Mouse (Mus musculus) heart, postnatal 36 days (tissue): ENCODE measurements around the gene Memo1. TPM values are rescaled to one million over a fixed set of nuclear protein-coding genes. Genes with fewer than 3 reads are reported as not detected.
A peak's percentile ranks its signal among the peaks of the same experiment; 100 is the strongest.

Experiments used
- DNase-seq, 2 experiments: peaks; one replicate each; pipeline ENCODE4 v3.0.0; 2021 to 2022
- intact Hi-C: fragments of 180-260 bp; cut with DNase I; formaldehyde crosslinking; loops from one replicate; pipeline ENCODE4 v1.15.1; 2025
- total RNA-seq, 2 experiments: library from RNA; stranded (reverse); gene quantifications; 2 replicates each; pipeline ENCODE4 v1.2.3; 2021

Gene Memo1
- total RNA-seq, 2 experiments from 2014 or later: 64.4 to 72.6 TPM

DNA sequence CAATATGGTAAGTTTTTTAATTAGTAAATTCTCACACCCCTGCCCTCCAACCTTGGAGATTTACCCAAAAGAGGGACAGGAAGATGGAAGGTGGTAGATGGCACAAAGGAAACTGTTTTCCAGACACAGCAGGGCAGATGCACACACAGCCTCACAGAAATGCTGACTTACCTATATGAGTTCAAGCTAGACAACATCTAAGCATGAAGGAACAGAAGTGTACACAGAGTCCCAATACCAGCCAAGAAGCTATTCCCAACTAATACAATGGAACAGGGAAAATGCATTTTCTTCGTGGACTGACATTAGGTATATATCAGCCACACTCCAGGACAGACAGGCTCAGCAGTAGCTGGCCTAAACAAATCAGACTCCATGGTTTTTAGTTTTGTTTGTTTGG lies 122.5 kb downstream of the Memo1 start:
- intact Hi-C loops: no loop called here
- DNase-seq: no peak

DNA sequence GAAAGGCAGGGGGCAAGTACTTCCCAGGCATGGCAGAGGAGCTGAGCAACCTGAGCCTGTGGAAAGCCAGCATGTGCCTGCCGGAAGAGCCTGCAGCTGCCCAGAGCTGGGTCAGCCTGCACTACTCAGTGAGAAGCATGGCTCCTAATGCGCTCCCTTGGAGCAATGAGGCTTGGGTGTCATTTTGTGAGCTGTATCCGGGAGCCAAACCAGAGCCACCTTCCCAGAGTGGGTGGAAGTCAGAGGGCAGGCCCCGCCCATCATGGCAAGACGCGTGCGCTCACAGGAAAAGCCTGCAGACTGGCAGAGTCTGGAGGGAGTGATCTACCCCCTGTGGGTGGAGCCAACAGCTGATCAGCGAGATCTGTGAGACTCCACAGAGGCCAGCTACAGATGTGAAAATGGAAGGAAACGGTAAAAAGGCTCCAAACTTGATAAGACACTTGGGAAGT lies 135.9 kb downstream of the Memo1 start:
- intact Hi-C loops: no loop called here
- DNase-seq: peak; percentile 31 to 47

DNA sequence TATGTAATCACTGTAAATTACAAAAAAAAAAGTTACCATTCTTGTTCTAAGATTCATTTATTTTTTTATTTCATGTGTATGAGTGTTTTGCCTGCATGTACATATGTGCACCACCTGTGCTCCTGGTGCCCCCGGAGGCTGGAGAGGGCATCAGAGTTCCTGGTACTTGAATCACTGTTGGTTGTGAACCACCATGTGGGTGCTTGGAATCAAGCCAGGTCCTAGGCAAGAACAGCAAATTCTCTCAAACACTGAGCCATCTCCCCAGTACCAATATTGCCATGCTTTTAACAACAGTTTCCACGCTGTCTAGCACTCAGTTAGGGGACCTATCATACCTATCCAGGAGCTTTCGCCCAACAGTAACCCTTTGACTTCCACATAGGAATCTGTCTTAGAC lies 137.2 kb downstream of the Memo1 start:
- DNase-seq: no peak
- intact Hi-C loops: no loop called here

Other genes with a start within 250 kb of the Memo1 start
- not detected for gene Srd5a2, start 247.6 kb downstream of the Memo1 start, total RNA-seq
- 10 to 100 TPM; 45.5 to 48.9 TPM for gene Dpy30, start 28.4 kb upstream of the Memo1 start, total RNA-seq
- gene Spast, start 43.5 kb upstream of the Memo1 start, total RNA-seq: 10 to 100 TPM; 31.6 to 33.3 TPM
- gene Slc30a6, start 100.1 kb upstream of the Memo1 start, total RNA-seq: 1 to 10 TPM; 9.3 to 9.5 TPM
- gene Nlrc4, start 163.6 kb upstream of the Memo1 start, total RNA-seq: under 1 TPM; 0.31 to 0.35 TPM
- 10 to 100 TPM; 67.8 to 68.2 TPM for gene Yipf4, start 194.0 kb upstream of the Memo1 start, total RNA-seq
- gene Birc6, start 232.8 kb upstream of the Memo1 start, total RNA-seq: 10 to 100 TPM; 82.2 to 82.6 TPM